Mouse (Mus musculus): ENCODE measurements around the gene Kcnip1.

DNA sequence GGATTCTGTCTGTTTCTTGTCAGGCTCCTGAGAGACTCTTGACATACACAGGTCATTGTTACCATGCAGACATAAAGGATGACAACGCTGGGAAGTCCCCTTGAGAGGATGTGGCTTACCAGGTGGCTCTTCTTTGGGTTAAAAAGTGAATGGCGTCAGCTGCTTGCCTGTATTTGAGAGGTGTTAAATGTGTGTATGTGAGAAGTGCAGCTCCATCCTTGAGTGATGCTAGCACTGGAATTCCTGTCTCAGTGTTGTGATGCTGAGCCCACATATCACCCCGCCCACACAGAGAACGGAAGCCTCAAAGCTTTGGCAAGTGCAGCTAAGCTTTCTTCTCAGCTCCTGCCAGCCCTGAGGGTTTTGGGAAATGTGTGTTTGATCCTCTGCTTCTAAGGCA is 292.2 kb downstream of the Kcnip1 start:
- TF ChIP-seq EP300 (IDR thresholded peaks at IDR 0.05; ENCODE audit: low read depth) (no peak), CTCF (IDR thresholded peaks at IDR 0.05; ENCODE audit: low read depth) (no peak)
